Mouse (Mus musculus): ENCODE measurements around the gene Spag16. TPM values are rescaled to one million over a fixed set of nuclear protein-coding genes. Genes with fewer than 3 reads are reported as not detected.
"Not testable (repeated sequence)": the region's sequence is repeated elsewhere in the genome, so short reads cannot be mapped to it uniquely, and the experiment has no call there.

Gene Spag16
- 1 to 10 TPM in 1 of 2 experiments, under 1 TPM in 1; 0.83 to 1.9 TPM for total RNA-seq (2021)
- long read RNA-seq, experiment 1, partial matches to known transcripts, result 0 of 1 reads
- long read RNA-seq, experiment 1, other reads (novel, unspliced or antisense), result 1 of 1 reads
- long read RNA-seq, experiment 2, partial matches to known transcripts, result 0 of 2 reads
- long read RNA-seq, experiment 2, other reads (novel, unspliced or antisense), result 1 of 2 reads

DNA sequence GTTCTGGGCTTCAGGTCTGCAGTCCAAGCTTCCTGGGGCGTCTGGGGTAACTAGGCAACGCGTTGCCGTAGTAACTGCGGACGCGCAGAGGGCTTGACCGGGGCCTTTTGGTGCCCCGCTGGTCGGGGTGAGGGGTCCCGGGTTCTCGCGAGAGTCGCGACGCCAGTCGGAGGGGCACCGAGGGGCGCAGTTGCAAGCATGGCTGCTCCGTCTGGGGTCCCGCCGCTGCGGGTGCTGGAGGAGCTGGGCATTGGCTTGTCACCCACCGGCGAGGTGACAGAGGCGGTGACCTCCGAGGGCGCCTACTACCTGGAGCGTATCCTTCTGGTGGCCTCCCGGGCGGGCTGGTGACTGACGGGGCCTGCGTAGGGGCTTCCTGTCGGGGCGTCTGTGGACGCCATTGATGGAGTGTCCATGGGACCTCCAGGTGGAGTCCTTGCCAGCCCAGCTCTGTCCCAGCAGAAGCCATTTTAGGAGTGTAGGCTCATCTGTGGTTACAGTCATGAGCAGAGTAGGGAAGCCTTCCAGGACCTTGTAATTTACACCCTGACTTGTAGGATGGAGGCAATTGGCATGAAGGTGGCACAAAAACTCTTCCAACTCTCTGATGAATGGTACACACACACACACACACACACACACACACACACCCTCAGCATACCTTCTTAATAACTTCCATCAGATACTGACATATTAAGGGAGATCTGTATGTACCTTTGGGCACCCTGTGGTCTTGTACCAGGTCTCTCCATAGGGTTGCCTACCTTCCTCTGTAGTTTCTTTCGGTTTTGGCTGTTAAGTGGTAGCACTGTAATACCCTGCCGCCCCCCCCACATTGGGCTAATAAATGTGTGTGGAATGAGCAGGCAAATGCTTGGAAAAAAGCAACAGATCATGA lies at the start of gene Spag16:
Gene Spag16, plus strand, starts transcription at position 165 of the 898 bp plus-strand sequence.
- DNase-seq (ENCODE audit: low spot score in 2 of 2), result peak; percentile 16 to 21

GRCm38 (mm10) chr1:69785129-69785528 lies 41.6 kb upstream of the Spag16 start:
- DNase-seq (ENCODE audit: low spot score in 2 of 2), result peak in 1 of 2 experiments; percentile 73

GRCm38 (mm10) chr1:69786716-69787115 lies 40.1 kb upstream of the Spag16 start:
- no peak for DNase-seq (ENCODE audit: low spot score in 2 of 2)

DNA sequence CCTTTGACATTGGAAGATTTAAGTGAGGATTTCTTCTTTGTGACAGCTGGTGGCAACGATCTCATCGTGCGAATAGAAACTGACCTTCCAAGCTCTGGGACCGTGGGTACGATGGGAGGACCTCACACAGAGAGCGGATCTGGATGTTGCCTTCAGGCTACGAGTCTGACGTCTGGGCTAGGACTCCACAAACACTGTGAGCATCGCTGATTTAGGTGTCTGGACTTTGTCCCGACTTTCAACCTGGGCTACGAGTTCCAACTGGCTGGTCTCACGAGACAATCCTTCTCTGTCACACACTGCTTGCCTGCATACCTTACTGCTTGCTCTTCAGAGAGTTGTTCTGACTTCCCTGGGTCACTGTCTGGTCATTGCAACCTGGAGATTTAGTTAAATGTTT lies 39.4 kb upstream of the Spag16 start:
- no peak for DNase-seq (ENCODE audit: low spot score in 2 of 2)

DNA sequence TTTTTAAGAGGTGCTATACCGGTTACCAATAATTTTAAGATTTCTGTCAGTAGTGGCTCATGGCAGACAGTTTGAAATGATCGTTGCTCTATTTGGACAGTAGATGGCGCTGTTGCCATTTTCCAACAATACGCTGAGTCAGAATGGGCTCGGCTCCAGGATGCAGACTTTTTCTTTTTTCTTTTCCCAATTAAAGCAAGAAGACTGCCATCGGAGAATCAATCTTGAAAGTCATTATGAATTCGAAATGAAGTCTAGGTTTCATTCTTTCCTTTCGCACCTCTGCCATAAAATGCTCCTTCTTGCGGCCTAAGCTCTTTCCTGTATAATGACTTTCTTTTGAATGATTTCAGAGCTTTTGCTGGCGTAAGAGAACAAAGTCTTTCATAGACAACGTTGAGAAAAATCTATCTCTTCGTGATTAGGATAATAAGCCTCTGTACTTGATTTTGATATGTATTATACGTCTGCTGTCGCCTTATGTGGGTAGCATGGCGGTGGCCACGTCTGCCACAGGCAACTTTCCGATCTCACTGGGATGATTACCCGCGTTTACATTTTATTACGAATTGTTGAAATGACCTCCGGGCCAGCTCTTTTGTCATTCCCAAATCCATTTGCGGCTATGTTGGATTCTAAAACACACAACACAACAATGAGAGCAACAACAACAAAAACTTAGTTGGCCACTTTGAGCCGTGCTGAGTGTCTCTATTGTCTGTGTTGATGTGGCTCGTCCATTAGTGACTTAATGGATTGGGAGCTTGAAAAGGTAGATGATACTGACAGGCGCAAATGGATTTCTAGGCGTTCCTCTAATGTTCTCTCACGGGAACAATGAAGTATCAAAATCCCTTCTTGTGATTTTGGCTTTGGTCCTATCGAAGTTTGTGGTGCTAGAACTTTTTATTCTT lies 36.2 kb upstream of the Spag16 start:
- peak; percentile 76 to 87 for DNase-seq (ENCODE audit: low spot score in 2 of 2)

DNA sequence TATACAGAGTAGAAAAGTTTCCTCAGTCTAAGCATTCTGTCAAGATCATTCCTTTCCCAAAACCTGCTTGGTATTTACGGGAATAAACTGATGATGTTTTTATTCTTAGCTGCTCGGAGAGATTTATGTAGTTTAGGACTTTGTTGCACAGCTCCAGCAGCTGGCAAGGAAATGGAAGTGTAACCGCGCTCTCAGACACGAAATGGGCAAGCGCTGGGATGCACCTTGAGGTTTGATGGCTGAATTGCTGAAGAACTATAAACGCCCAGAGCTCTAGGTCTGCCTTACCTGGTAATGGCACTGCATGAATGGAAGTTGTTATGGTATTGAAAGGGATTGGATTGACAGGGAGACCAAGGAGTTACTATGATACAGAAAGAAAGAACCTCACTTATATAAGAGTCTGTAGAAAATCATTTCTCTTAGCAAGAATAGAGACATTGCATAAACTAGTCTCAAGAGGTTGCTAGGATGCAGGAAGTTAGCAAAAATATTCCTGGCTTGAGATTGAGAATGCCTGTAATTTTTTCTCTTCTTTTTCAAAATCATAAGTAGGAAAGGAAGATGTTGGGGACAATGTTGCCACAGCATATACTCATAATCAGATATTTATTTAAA lies 27.7 kb upstream of the Spag16 start:
- no peak for DNase-seq (ENCODE audit: low spot score in 2 of 2)

DNA sequence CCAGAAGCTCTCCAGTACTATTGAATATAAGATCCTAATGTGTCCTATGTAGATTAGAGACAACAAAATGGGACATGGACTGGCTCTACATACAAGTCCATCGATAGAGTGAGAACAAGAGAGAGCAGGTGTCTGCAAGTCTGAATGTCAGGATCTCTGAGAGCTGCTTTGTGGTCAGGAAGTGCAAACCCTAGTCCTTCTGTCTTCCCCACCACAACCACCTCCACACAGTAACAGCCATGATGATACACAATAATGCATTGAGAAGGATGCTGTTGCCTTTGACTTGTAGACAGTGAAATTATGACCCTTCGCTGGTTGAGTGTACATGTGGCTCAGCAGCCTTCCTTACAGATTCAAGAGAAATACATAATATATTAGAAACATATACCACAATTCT lies 16.6 kb upstream of the Spag16 start:
- no peak for DNase-seq (ENCODE audit: low spot score in 2 of 2)

GRCm38 (mm10) chr1:69825635-69826034 lies 1.1 kb upstream of the Spag16 start:
- DNase-seq (ENCODE audit: low spot score in 2 of 2), result not testable (repeated sequence)

- DNase-seq (ENCODE audit: low spot score in 2 of 2), result no peak
Measured at GRCm38 (mm10) chr1:69828872-69829479, 2.2 kb downstream of the Spag16 start.

DNA sequence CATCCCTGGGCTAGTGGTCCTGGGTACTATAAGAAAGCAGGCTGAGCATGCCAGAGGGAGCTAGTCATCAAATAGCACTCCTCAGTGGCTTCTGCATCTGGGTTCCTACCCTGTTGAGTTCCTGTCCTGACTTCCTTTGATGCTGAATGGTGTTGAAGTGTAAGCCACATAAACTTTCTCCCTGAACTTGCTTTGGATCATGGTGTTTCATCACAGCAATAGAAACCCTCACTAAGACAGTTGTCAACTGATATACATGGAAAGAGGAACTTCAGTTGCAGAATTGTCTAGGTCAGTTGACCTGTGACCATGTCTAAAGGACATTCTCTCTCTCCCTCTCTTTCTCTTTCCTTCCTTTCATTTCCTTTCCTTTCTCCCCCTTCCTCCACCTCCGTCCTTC lies 3.8 kb downstream of the Spag16 start:
- DNase-seq (ENCODE audit: low spot score in 2 of 2), result no peak

- no peak for DNase-seq (ENCODE audit: low spot score in 2 of 2)
Measured at GRCm38 (mm10) chr1:69831002-69831401, 4.2 kb downstream of the Spag16 start.

DNA sequence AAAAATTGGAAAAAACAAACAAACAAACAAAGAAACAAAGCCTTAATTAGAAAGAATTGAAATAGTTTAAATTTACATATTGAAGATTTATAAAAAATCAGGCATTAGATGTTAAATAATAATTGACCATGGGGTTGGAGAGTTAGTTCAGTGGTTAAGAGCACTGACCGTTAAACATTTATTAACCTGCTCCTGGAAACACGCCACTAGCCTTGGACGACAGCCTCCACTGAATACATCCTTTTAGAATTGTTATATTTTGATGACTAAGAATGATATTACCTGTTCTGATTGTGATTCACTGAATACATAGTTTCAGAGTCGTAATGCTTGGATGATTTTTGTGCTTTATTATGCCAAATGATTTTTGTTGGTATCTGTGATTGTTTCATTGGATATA lies 6.7 kb downstream of the Spag16 start:
- DNase-seq (ENCODE audit: low spot score in 2 of 2), result not testable (repeated sequence)

DNA sequence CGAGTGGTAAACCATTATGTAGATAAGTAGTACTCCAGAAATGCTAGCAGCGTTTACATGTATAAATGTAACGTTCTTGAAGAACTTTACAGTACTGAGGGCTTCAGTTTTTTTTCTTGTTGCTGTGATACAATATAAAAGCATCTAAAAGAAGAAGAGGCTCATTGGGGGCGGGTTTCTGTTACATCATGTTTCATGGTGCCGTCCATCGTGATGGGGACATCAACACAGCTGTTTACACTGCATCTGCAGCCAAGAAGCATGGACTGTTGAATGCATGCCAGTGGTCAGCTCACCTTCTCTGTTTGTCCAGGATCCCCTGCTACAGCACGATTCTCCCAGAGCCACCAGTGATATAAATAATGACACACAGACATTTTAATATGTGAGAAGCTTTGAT lies 26.7 kb downstream of the Spag16 start:
- DNase-seq (ENCODE audit: low spot score in 2 of 2), result peak in 1 of 2 experiments; percentile 4

DNA sequence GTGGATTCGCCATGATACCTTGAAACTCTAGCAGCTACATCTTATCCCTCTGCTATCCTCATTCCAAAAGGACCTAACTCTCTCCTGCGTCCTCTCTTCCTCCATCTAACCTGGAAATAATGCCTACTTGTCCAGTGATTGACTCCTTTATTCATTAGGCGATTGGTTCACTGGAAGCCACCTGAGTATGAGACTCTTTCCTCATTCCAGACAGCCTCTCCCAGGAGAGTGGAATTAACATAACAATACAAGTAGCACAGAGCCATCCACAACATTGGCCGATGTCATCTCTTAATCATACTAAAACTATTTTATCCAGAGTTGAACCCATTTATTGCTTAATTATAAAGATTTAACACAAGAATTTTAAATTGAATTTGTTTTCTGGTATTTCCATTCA lies 41.0 kb downstream of the Spag16 start:
- no peak for DNase-seq (ENCODE audit: low spot score in 2 of 2)

DNA sequence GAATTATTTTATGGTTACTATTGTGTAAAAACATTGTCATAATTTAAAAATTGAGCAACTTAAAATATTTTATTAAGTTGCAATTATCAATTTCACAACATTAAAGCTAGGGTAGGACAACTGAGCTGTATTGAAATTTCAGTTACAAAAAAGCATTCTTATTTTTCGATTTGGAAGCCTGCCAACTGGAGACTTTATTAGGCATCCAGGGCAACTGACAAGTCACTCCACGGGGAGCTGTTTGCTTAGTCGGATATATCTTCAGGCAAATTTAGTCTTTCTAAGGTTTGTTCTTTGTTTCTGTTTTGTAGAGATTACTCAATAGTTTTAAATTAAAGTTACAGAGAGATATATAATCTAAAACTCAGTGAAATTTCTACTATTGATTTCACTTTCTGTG lies 129.8 kb downstream of the Spag16 start:
- no peak for DNase-seq (ENCODE audit: low spot score in 2 of 2)

GRCm38 (mm10) chr1:69996874-69997273 lies 170.1 kb downstream of the Spag16 start:
- DNase-seq (ENCODE audit: low spot score in 2 of 2), result peak in 1 of 2 experiments; percentile 12

GRCm38 (mm10) chr1:70012991-70013390 lies 186.2 kb downstream of the Spag16 start:
- DNase-seq (ENCODE audit: low spot score in 2 of 2), result peak in 1 of 2 experiments; percentile 26

DNA sequence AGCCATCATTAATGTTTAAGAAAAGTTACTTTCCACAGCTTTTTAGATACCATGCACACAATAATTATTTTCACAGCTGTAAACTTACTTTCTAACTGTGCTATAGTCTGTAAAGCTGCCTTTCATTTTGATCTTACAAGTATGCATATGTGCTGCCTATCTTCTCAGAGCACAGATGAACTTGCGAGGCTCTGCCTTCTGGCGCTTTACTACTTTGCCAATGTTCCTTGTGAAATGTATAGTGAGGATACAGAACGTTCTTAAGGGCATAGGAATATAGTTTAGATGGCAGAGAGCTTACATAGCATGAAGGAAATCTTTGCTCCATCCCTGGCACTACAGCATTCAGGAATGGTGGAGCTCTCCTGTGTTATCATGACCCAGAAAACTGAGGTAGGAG lies 210.6 kb downstream of the Spag16 start:
- DNase-seq (ENCODE audit: low spot score in 2 of 2), result peak in 1 of 2 experiments; percentile 2

- no peak for DNase-seq (ENCODE audit: low spot score in 2 of 2)
Measured at GRCm38 (mm10) chr1:70067404-70067803, 240.6 kb downstream of the Spag16 start.

DNA sequence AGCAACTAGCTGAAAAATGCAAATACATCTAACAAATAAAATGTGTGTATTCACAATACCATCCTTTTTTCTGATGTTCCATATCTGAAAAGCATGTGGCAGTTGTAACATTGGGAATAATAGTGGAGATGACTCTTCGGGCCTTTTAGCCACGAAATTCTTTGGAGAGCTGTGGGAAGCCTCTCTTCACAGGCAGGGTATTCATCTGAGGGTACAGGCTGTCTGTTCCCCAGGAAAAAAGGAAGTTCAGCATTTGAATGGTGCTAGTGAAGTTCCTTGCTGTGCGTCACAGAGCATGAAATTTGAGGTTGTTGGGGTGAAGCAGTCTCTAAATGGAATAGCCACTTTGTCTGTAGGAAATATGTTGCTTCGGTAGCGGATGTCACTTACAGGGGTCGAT lies 246.7 kb downstream of the Spag16 start:
- DNase-seq (ENCODE audit: low spot score in 2 of 2), result no peak

DNA sequence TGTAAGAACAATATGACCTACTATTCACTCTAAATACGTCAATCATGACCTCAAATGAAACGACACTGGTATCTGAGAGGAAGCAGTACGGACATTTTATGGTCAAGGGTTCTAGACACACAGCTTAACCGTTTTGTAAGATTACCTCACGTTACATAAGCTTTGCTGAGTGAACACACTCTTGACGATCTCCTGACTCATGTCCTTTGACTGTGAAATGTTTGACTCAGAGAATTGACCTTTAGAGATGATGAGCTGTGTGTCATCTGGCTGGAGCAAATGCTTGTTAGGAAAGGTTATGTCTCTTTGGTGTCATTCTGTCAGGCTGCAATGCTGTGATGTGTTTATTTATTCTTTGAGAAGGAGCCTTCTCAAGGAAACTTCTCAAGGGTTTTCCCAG lies 252.0 kb downstream of the Spag16 start:
- no peak for DNase-seq (ENCODE audit: low spot score in 2 of 2)
